Mouse (Mus musculus): ENCODE measurements around the gene Ralgapb.
A peak's percentile ranks its signal among the peaks of the same experiment; 100 is the strongest.
"Not testable (repeated sequence)": the region's sequence is repeated elsewhere in the genome, so short reads cannot be mapped to it uniquely, and the experiment has no call there.

The Ralgapb gene

DNA sequence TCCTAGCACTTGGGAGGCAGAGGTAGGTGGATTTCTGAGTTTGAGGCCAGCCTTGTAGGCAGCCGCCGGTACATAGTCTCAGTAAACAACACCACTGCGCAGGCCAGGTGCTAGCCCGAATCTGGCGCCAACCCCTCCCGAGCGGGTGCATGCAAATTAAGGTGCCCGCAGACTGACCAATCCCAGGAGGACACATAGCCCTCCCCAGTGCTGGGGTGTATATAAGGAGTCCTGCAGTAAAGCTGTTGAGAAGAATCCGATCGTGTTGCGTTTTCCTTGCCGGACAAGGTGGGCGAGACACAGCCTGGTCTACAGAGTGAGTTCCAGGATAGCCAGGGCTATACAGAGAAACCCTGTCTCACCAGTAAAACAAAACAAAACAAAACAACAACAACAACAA lies 12.5 kb upstream of the Ralgapb start:
- not testable (repeated sequence) for DNase-seq (ENCODE audit: extremely low read depth, low read depth, low spot score)

DNA sequence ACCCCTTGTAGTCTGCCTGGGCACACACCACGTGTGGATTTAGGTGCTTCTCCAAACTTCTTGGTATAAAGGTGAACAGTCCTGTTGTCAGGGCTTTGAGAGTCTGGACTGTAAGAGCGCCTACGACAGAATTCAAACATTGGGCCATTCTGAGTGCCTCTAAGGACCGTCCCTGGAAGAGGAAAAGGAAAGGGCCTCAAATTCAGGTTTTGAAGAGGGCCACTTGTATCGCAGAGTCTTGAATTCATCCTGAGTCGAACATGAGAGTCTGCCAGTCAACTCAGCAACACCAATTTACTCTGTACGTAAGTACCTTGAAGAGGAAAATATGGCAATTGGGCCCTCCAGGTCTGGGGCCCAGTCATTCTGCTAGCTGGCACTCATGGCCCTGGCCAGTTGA lies 6.7 kb upstream of the Ralgapb start:
- no peak for DNase-seq (ENCODE audit: extremely low read depth, low read depth, low spot score)

GRCm38 (mm10) chr2:158408997-158409594 lies 552 bp upstream of the Ralgapb start:
- no peak for DNase-seq (ENCODE audit: extremely low read depth, low read depth, low spot score)

DNA sequence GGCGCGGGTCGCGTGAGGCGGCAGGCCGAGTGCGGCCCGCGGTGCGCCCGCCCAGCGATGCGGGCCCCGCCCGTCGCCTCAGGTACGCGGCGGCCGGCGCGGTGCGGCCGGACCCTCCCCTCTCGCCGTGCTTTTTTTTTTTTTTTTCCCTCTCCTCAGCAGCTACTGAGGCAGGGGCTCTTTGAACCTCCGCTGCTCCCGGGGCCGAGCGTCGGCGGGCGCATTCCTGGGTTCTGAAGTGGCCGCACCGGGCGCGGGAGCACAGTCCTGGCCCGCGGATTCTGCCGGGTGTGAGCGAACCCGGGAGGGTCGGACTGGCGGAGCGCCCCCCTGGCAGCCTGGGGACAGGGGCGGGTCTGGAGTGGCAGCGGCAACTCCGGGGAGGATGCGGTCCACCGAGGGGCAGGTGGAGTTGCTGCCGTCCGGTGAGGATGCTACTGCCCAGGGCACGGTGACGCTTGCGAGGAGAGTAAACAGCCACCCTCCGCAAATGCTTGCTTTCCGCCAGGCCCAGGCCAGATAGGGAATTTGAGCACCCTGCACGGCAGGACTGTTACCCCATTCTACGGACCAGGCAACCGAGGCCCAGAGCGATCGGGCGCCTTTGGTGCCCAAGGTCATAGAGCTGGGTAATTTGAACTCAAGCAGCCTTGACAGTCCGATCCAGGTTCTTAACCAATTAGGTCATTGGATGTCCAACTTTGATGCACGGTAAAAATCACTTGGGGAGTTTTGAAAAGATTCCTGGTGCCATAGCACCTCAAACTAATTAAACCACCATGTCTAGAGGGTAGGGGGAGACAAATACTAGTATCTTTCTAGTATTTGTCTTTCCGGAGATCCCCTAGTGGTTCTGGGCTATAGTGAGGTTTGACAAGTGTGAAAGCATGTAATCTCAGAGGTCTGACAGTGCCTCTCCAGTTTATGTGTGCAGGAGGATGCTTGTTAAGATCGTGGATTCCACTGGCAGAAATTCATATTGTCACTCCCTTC lies 670 bp downstream of the Ralgapb start:
- DNase-seq (ENCODE audit: extremely low read depth, low read depth, low spot score), result no peak

DNA sequence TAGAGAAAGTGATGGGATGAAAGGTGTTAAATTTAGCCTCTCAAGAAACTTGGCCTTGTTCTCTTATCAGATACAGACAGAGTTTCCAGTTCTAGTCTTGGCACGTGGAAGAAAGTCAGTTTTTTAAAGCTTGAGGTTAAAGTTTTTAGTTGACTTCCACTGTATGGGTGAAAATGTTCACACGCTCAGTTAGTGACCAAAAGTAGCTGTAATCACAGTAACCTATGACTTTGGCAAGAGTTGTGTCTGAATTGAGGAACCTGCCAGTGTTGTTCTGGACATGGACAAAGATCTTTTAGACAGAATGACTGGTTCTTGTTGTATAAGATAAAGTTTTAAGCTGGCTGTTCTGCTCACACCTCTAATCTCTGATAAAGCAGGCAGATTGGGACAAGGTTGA lies 3.6 kb downstream of the Ralgapb start:
- no peak for DNase-seq (ENCODE audit: extremely low read depth, low read depth, low spot score)

DNA sequence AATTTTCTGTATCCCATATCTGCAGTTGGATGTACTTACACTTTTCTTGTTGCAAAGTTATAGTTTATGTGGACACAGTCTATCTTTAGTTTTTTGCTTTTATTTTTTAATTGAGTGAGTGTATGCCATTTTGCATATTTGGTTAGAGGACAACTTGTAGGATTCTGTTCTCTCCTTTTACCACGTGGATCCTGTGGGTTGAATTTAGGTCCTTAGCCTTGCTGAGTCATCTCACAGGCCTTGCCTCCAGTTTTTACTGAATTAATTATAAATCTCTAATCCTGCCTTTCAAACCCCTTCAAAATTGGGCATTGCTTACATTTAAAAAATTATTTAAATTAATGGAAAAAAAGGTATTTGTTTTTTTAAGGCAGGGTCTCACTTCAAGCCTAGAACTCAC lies 6.2 kb downstream of the Ralgapb start:
- no peak for DNase-seq (ENCODE audit: extremely low read depth, low read depth, low spot score)

GRCm38 (mm10) chr2:158418663-158419062 lies 9.0 kb downstream of the Ralgapb start:
- no peak for DNase-seq (ENCODE audit: extremely low read depth, low read depth, low spot score)

- no peak for DNase-seq (ENCODE audit: extremely low read depth, low read depth, low spot score)
These were observed 36.2 kb downstream of the Ralgapb start for GRCm38 (mm10) chr2:158445814-158446213.

GRCm38 (mm10) chr2:158449845-158450244 lies 40.2 kb downstream of the Ralgapb start:
- DNase-seq (ENCODE audit: extremely low read depth, low read depth, low spot score), result no peak

DNA sequence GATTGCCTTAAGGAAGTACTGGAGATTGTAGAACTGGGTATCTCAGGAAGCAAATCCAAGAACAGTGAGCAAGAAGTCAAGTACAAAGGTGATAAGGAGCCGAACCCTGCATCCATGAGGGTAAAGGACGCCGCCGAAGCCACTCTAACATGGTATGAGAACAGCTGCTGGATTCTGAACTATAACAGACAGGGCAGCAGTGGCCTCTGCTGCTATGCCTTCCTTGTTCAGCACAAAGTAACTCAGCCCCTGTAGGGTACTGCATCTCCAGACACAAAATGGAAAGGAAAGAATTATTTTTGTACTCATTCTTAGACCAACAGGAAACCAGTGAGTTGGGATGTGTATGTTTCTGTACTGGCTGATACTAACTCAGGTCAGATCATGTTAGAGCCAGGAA lies 46.8 kb downstream of the Ralgapb start:
- DNase-seq (ENCODE audit: extremely low read depth, low read depth, low spot score), result no peak

DNA sequence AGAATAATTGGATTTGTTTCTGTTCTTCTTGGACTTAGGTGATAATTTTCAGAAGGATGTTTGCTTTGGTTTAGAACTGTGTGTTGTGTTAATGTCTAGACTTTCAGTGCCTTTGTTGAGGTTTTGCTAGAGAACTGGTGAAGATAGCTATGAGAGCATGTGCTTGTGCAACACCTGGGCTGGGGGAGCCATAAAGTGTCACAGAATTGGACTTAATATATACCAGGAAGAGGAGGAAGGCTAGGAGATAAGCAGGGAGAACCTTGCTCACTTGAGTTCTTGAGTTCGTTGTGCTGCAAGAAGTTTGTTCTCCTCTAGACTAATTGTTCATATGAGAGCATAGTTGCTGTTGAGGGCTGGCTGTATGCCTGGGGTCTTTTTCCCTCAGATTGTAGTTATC lies 48.0 kb downstream of the Ralgapb start:
- DNase-seq (ENCODE audit: extremely low read depth, low read depth, low spot score), result no peak

- DNase-seq (ENCODE audit: extremely low read depth, low read depth, low spot score), result no peak
These were observed 52.8 kb downstream of the Ralgapb start for GRCm38 (mm10) chr2:158462450-158462849.

DNA sequence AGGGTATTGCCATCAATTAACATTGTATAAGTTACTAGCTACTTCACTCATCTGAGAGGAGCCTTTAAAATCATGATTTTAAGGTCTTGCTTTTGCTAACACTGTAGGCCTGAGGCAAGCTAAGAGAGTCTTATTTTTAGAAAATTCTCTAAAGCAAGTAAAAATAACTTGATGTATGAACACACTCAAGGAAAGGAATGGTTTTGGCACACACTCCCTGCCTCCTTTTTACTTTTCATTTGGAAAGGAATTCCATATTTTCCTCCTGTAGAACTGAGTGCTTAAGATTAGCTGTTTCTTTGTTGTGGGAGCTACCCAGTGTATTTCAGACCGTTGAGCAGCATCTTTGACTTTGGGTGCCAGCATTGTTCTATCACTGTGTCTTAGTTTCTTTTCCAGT lies 64.5 kb downstream of the Ralgapb start:
- no peak for DNase-seq (ENCODE audit: extremely low read depth, low read depth, low spot score)

- no peak for DNase-seq (ENCODE audit: extremely low read depth, low read depth, low spot score)
These were observed 68.0 kb downstream of the Ralgapb start for GRCm38 (mm10) chr2:158477640-158478039.

GRCm38 (mm10) chr2:158498457-158498856 lies 88.8 kb downstream of the Ralgapb start:
- DNase-seq (ENCODE audit: extremely low read depth, low read depth, low spot score), result no peak

DNA sequence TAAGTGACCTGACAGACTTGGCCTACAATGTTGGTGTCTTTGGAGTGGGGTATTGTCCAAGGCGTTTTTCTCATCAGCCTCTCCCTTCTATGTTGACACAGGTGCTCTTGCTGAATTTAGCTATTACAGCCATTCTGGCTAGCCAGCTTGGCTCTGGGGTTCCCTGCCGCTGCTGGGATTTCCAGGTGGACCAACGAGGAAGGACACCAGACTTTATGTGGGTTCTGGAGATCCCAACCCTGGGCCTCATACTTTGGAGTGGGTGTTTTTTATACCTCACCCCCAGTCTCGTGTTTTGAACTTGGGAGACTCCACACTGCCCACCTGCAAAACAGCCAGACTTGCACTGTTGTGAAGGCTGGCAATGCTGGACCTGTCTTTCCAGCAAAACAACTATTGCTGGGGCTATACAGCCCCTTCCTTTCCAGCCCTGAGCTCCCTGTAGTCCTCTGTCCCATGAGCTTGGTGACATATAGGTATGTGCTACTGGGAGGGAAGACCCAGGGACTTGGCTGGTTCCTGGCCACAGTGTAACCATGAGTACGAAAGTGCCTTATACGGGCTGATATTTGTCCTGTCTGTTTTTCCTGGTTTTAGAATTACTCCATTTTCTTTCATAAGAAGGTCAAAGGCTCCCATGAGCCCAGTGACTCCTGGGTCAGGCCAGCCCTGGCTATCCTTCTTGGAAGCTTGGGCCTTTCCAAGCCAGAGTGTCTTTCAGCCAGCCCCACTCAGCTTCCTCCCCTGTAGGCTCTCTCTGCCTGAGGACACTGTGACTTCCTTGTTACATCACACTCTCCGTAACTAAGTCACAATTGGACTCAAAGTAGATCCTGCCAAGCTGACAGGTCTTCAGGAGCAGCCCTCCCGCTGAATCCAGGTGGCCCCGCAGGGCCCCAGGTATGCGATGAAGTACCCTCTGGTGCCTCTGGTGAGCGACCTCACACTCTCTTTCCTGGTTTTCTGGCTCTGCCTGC lies 92.5 kb downstream of the Ralgapb start, which contains the start of gene Adig:
Adig (plus strand) TSS at position 777 of the 977 bp plus-strand sequence.
- peak; percentile 49 for DNase-seq (ENCODE audit: extremely low read depth, low read depth, low spot score)

DNA sequence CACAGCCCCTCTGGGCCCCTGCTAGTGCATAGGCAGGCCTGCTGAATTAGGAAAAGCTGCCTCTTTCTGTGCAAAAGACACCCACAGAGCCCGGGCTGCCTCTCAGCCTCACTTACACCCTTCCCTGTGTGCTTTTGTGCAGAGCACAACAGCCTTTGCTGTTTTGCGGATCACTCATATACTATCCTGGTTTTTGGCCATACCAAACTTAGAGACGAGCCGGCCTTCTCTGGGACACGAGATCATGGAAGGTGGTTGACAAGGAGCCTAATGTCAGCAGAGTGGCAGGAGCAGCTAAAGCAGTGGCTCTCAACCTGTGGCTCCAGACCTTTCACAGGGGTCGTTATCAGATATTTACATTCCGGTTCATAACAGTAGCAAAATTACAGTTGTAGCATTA lies 93.6 kb downstream of the Ralgapb start:
- no peak for DNase-seq (ENCODE audit: extremely low read depth, low read depth, low spot score)

- peak; percentile 75 for DNase-seq (ENCODE audit: extremely low read depth, low read depth, low spot score)
These were observed 94.0 kb downstream of the Ralgapb start for GRCm38 (mm10) chr2:158503671-158504070.

GRCm38 (mm10) chr2:158506475-158506874 lies 96.8 kb downstream of the Ralgapb start:
- no peak for DNase-seq (ENCODE audit: extremely low read depth, low read depth, low spot score)

DNA sequence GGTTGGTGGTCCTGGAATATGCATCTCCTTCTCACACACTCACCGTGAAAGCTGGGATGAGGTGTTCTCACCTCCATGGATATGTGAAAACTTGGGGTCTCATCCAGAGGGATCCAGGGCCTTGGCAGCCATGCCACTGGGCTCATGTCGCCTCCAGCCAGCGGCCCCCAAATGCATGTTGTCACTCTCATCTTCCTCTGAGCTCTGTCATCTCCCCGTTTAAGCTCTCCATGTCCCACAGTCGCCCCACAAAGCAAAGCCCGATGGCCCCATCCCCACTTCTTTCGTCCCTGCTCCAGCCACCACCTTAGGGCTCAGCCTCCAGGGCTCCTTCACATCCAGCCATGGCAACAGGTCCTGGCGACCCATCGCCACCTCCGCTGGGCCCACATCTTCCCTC lies 97.4 kb downstream of the Ralgapb start:
- DNase-seq (ENCODE audit: extremely low read depth, low read depth, low spot score), result no peak

GRCm38 (mm10) chr2:158510665-158511064 lies 101.0 kb downstream of the Ralgapb start:
- peak; percentile 63 for DNase-seq (ENCODE audit: extremely low read depth, low read depth, low spot score)
